Mouse (Mus musculus): Measurements from ENCODE around the gene Kif1a.
"Not testable (repeated sequence)": the region's sequence is repeated elsewhere in the genome, so short reads cannot be mapped to it uniquely, and the experiment has no call there.

The Kif1a gene

DNA sequence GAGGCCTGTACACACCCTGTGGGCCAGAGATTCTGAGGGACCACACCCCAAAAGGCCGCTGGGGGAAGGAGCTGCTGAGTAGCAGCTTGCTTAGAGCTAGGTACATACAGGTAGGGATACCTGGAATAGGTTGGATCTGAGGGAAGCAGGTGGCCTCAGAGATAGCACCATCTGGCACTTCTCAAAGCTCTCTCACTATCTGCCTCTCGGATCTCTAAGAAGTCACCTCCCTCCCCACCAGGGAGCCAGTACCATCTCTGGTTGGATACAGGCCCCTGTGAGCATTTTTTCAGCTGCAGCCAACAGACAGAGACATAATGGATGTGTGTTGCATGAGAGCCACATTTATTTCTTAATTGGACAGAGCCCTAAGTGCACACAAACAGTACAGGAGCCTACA, 86.6 kb downstream of the Kif1a start:
- DNase-seq, result no peak

DNA sequence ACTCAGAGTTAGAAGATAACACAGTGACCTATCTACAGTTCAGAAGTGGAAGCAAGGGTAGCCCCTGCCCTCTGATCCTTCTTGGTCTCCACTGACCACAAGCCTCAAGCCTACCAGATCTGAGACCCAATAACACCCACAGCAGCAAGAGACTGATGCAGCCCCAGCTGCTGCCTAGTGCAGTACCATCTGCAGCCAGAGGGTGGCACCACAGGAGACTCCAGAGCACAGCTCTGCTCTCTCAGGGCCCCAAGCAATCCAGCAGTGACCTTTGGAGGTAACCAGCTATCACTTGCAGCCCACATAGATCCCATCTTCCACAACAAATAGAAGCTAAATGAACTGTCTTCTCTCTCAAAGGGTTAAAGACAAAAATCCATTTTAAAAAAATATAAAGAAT, 87.3 kb downstream of the Kif1a start:
- peak; percentile 71 for DNase-seq

DNA sequence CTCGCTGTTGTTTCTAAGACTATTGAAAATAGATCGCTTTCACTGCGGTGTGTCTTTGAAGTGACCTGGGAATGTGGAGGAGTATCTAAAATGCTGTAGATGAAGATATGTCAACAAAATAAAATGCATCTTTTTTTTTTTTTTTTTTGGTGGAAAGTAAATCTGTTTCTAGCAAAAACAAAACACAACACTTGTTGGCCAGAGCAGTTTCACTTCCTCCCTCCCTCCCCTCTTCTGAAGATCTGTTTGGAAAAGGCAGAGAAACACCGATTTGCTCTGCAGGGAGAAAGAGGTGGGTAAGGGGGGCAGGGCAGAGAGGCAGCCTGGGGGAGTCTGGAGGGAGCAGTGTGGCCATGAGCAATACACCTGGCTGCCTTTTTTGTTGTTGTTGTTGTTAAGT, 88.4 kb downstream of the Kif1a start:
- no peak for DNase-seq

- no peak for DNase-seq
These were observed 89.6 kb downstream of the Kif1a start for GRCm38 (mm10) chr1:93012103-93012585.

GRCm38 (mm10) chr1:93010731-93011130, 91.0 kb downstream of the Kif1a start:
- no peak for DNase-seq

DNA sequence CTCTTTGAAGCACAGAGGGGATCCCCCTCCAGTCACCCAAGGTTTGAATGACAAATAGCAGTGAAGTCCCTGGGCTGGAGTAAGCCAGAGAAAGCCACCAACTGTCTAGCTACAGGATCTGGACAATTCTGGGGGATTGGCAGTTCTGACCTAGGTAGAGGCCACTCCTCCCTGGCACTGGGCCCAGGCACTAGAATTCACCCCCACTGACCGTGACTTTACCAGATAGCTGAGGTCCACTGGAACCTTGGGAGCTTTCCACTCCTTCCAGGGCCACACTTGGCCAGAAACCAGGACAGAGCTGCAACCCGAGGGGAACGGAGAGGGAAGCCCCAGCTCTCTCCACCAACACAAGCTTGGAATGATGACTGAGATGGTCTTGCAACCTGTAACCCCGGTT, 92.6 kb downstream of the Kif1a start:
- DNase-seq, result no peak

- no peak for DNase-seq
These were observed 95.7 kb downstream of the Kif1a start, which contains the start of gene Aqp12 for GRCm38 (mm10) chr1:93006061-93006460. Aqp12 (plus strand) TSS chr1:93006334.

- DNase-seq, result no peak
These were observed 108.9 kb downstream of the Kif1a start for GRCm38 (mm10) chr1:92992880-92993279.

DNA sequence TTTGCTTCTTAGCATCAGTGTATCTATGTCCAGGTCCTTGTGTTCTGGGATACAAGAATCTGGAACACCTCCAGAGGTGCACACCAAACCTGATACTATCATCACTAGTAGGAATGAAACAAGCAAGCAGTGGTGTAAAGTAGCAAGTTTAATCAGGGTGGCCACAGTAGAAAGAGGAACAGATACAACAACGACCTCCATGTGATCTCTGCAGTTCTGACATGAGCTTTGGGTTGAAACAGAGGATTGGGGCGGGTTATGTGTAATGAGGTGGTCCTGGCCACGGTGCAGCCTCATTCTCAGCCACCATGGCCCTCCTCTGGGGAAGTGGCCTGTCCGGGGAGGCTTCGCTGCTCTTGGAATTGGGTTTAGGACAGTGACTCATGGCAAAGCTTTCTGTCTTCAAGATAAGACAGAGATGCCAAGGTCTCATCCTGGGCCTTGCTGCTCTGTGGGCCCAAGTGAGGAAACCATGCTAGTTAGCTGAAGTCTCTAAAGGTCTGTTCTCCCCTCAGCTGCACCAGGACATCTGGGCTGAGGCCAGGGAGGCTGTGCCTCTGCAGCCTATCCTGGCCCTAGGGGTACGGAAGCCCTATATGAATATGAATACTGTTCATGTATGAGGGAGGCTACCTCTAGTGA, 109.4 kb downstream of the Kif1a start:
- no peak for DNase-seq

DNA sequence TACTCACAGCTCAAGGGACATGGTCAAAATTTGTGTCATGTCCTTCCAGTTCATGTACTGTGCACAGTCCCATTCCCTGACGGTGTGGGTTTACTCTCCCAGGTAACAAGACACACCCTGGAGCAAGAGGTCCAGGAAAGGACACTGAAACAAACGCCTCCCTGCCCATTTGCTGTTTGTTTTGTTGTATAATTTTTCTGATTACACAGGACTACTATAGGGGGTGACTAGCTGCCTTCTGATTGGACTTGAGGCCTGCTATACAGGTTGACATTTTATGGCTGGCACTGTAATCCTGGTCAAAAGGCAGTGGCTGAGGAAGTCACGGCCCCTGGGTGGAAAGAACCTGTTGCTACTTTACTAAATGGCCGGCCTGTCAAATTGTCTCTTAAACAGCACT, 111.9 kb downstream of the Kif1a start:
- DNase-seq, result no peak

DNA sequence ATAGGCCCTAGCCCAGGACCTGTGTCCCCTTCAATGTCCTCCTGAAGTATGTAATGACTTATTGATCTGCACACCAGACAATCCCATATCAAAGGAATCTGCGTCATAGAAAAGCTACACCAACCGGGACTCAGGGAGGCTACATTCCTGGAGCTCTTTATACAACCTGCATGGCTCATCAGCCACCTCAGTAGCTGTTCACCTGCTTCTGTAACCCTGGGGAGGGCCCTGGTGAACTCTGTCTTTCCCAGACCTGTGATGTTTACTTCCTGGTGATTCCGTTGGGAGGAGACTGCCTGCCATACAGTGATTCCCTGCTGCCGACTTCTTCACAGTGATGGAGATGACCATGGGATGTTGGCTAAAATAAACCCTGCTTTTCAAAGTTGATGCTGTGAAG, 112.9 kb downstream of the Kif1a start:
- DNase-seq, result no peak

DNA sequence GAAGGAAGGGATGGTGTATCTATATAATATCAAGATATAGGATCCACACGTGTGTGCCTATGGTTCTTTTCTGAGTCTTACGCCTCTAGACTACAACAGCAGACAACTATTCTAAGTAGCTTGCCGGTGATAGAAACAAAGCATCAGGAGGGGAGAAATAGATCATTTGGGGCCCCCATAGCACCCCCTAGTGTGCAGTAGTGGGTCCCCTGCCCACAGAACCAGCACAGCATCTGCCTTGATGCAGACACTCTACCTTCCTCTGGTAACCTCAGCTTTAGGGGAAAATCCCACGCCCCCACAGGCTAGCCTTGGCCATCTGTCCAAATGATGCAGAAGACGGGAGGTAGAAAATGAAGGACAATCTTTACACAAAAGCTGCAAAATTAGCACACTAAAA, 116.8 kb downstream of the Kif1a start:
- no peak for DNase-seq

DNA sequence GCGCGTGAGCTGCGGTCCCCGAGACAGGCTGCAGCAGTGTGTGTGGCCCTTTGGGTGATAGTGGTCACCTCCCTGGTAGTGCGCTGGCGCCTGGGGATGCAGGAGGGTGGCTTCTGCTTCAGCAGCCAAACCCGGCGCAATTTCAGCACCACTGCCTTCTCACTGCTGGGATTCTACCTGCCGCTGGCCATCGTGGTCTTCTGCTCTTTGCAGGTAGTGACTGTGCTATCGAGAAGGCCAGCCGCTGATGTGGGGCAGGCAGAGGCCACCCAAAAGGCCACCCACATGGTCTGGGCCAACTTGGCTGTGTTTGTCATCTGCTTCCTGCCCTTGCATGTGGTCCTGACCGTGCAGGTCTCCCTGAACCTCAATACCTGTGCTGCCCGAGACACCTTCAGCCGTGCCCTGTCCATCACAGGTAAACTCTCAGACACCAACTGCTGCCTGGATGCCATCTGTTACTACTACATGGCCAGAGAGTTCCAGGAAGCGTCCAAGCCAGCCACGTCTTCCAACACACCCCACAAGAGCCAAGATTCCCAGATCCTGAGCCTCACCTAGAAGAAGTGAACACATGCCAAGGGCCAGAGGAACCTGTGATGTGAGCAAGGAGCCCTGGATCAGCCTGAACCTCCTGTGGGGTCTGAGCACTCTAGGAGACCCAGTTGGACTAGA, 118.7 kb downstream of the Kif1a start:
- no peak for DNase-seq

DNA sequence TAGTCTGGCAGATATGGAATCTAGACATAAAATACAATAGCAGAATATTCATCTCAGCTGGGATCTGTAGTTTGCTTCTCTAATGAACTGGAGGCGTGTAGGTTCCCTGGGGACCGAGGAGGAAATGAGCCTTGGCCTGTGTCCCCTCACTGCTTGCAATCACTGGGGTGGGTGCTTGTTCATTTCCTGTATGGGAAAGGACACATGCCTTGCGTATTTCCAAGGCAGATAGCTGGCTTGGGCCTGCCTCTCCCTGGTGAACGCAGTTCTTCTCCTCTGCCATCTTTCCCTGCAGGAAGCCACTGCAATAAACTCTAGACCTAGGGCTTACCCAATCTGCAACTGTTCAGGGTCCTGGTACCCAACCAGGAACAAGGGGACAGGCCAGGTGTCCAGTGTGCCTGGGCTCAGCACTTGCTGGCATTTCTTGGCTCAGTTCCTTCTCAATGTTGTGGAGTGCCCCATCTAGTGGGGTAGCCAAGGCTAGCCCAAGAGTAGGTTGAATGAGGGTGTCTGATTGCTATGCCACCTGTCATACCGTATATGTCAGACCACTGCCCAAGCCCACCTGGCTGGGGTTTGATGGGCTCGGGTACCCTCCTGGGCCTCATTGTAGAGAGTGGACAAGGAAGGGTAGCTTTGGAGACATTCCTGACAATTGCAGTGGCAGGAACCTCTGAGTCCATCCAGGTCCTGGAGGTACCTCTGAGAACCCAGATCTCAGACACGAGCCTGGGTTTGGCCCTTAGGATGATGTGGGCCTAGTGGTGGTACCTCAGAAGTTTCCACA, 120.5 kb downstream of the Kif1a start:
- DNase-seq, result no peak

DNA sequence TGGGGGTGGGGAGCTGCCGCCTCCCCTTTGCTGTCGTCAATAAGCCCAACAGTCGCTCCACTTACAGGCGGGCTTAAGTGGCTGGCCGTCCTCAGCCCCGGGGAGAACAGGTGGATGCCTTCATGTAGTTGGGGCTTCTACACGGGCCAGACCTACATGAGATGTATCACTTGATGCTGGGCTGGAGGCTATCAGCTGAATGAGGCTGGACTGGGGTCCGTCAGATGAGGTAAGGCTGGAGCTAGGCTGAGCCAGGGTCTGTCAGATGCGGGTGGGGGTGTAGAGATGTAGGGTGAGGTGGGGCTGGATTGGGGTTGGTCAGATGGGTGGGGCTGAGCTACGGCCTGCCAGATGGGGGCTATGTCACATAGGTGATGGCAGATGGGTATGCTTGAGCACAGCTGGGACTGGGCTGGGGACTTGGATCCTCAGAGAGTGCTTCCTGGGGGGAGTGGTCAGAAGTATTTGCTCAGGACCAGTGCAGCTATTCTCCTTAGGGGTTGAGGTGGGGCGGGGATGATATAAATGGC, 122.6 kb downstream of the Kif1a start:
- DNase-seq, result no peak

DNA sequence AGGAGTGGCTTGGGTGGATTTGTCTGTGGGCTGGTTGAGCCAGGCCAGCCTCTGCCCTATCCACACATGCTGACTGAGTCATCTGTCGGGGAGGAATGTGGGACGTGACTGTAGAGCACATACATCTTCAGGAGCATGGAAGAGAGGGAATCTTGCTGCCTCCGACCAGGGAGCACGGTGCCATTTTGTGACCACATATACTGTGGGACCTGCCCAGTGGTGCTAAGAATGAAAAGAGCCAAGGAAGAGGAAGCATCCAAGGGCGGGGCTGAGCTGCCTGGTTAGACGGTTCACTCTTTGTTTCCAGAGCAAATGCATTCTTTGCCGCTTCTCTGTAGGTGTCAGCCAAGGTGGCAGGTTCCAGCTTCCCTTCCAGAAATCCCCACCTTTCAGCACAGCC, 123.1 kb downstream of the Kif1a start:
- DNase-seq, result no peak

DNA sequence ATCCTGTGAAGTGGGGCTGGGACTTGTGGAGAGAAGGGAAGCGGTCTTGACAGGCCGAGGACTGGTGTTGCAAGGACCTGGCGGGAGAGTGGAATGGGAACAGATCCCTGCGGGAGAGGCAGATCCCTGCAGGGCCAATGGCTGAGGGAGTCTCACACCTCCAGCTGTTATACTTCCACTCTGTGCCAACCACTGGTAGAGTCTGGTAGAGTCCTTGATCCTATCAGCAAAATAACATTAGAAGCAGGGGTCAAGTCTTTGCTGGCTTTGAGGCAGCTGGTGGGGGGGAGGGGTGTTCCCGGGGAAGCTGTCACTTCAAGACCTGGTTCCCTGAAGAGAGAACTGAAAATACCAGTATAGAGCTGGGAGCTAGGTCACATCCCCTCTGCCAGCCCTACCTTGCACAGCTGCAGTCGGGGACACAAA, 125.6 kb downstream of the Kif1a start:
- no peak for DNase-seq

DNA sequence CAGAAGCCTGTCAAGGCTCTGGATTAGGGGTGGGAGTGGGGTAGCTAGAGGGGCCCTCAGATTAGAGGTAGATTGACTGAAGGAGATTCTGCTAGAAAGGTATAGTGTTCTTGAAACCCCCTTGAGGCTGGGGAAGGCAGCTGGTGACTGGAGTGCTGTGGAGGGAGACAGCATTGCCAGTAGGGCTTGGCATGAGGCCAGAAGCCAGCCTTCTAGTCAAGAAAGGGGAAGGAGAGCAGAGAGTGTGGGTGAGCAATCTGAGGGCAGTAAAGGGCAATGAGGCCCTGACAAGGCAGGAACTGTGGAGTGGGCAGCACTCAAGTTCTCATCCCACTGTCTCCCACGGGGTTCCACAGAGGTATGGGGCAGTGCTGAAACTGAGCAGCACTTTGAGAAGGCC, 128.9 kb downstream of the Kif1a start:
- DNase-seq, result no peak

DNA sequence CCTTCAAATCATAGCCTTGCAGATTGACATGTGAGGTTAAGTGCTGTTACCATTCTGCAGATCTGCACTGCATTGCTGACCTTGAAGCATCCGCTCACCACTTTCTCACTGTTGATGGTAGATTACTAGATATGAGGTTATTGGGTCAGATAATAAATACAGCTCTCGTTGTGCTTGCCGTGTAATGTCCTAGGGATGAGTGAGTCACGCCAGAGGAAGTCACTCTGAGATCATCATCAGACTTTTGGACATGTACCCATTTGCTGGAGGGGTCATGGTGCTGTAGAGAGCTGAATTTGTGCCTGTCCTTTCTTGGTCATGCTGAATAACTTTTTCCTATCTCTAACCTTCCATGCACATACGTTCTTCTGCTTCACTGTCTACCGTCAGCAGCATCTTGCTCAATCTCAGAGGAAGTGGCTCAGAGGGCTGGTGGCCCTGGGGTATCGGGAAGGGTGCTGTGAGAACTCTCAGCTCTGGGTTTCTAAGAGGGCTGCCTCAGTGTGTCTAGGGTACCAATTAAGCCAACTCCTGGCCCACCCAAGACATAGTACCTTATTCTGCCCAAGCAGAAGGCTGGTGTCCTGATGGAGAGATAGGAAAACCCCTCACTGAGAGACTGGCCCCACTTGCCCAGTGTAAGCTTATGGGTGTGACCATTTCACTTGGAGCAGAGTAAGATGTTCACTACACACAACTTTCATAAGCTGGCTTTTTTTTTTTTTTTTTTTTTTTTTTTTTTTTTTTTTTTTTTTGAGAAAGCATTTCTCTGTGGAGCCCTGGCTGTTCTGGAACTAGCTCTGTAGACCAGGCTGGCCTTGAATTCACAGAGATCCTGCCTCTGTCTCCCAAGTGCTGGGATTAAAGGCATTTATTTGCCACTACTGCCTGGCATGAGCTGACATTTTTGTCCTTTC, 129.6 kb downstream of the Kif1a start:
- DNase-seq, result no peak

GRCm38 (mm10) chr1:92970791-92971190, 131.0 kb downstream of the Kif1a start:
- not testable (repeated sequence) for DNase-seq
